Mouse (Mus musculus) lung, adult 2 months (tissue): ENCODE measurements around the gene Col4a2.

ENCODE experiments used
- CTCF ChIP-seq: fragments of 200-500 bp; IDR thresholded peaks from 2 replicates; pipeline ENCODE4 v1.5.1; 2011; ENCODE audit warnings: mild to moderate bottlenecking, low read length, control low read depth; ENCODE audit not compliant: insufficient read depth
- POLR2A ChIP-seq: fragments of 200-500 bp; IDR thresholded peaks from 2 replicates; pipeline ENCODE4 v1.6.1; 2011; ENCODE audit warnings: low read depth, mild to moderate bottlenecking, control low read depth, low read length, borderline replicate concordance; ENCODE audit errors: extremely low read depth

DNA sequence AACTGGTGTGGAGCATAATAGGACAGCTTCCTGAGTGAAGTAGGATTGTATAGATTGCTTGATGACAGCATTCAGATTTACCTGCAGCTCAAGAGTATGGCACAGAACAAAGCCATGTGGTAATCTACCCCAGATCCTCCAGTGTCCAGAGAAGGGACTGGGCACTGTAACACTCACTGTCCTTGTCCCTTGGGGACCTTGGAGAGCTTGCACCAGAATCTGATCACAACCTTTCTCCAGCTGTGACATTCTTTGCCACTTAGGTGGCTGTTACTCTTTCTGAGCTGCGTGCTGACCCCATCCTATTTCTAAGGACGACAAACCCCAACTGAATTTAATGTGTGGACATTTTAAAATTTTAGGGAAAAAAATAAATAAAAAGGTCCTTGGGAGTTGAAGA lies 46.1 kb upstream of the Col4a2 start:
- TF ChIP-seq CTCF (no peak), POLR2A (no peak)
